Comparison of ENCODE assay signal across 9 mouse cellular contexts in genomic region chr3:52270511-52270910, GRCm38 (mm10). TPM values are rescaled to one million over a fixed set of nuclear protein-coding genes. Genes with fewer than 3 reads are reported as not detected.
DNase-seq lines count a peak whose midpoint lies in the region; ATAC-seq and TF ChIP-seq lines count a peak whose summit lies in the region.
"Had no signal": no experiment of that assay in that cellular context is flagged by ENCODE, and none has a peak within 500 bp of the region (broad histone marks: within the 10 kb centered on the region; RNA-seq: fewer than 3 reads in every experiment).

No protein-coding gene starts in this region.

- no peak for TF ChIP-seq EP300 in liver, postnatal 0 days (IDR thresholded peaks at IDR 0.05; ENCODE audit: low read depth)

- no peak for ATAC-seq in heart, embryonic 11.5 days (replicated peaks; ENCODE audit: insufficient number of reproducible peaks, low FRiP score, low TSS enrichment)
- ATAC-seq in forebrain, embryonic 16.5 days = no peak
- no peak for ATAC-seq in liver, postnatal 0 days

- DNase-seq in heart, adult 18-20 months = no peak
- DNase-seq in CD4-positive, CD25-positive, alpha-beta regulatory T cell, adult 2 months (ENCODE audit: low read depth, low spot score) = peak; percentile 70
- no peak for DNase-seq in liver, postnatal 0 days
- DNase-seq in thymus, postnatal 0 days (ENCODE audit: low spot score) = no peak
- no peak for DNase-seq in urinary bladder, postnatal 14 days (ENCODE audit: low spot score)
- no peak for DNase-seq in spleen, postnatal 10 days (ENCODE audit: low spot score in 2 of 2)

- no peaks in the 10 kb centered on the region for H3K36me3 ChIP-seq in heart, embryonic 11.5 days (ENCODE audit: control insufficient read depth, insufficient read depth, low read length)
- H3K36me3 ChIP-seq in forebrain, embryonic 16.5 days (ENCODE audit: control insufficient read depth, insufficient read depth) = no peaks in the 10 kb centered on the region
- H3K36me3 ChIP-seq in liver, postnatal 0 days (replicated peaks; ENCODE audit: insufficient read depth, low read length) = no peaks in the 10 kb centered on the region

- H3K27me3 ChIP-seq in heart, embryonic 11.5 days (ENCODE audit: control insufficient read depth, insufficient read depth, low read length) = 0 out of 2 replicates have a peak, but pooled peaks cover 1% of the 10 kb centered on the region
- peaks cover 30% of the 10 kb centered on the region for H3K27me3 ChIP-seq in forebrain, embryonic 16.5 days (replicated peaks; ENCODE audit: control insufficient read depth, insufficient read depth, low read length)
- H3K27me3 ChIP-seq in liver, postnatal 0 days (ENCODE audit: insufficient read depth, low read length) = peaks cover 18% of the 10 kb centered on the region
- H3K27me3 ChIP-seq: Patski had no signal

- H3K9ac ChIP-seq in heart, embryonic 11.5 days (ENCODE audit: low read depth, low read length) = peak overlapping the region; percentile 92
- H3K9ac ChIP-seq in forebrain, embryonic 16.5 days (replicated peaks; ENCODE audit: low read depth, low read length) = no peak overlapping the region
- peak overlapping the region; percentile 92 for H3K9ac ChIP-seq in liver, postnatal 0 days (replicated peaks)

- H3K4me3 ChIP-seq in heart, embryonic 11.5 days (ENCODE audit: low read depth, low read length) = peak overlapping the region; percentile 93
- peak overlapping the region; percentile 61 for H3K4me3 ChIP-seq in forebrain, embryonic 16.5 days (replicated peaks; ENCODE audit: low read length)
- H3K4me3 ChIP-seq in liver, postnatal 0 days (ENCODE audit: low read depth, low read length) = peak overlapping the region; percentile 92

- H3K4me2 ChIP-seq in heart, embryonic 11.5 days = peak overlapping the region; percentile 86
- peak overlapping the region; percentile 92 for H3K4me2 ChIP-seq in forebrain, embryonic 16.5 days (ENCODE audit: low read length)
- peak overlapping the region; percentile 98 for H3K4me2 ChIP-seq in liver, postnatal 0 days (ENCODE audit: low read depth, low read length)

- H3K4me1 ChIP-seq in heart, embryonic 11.5 days (ENCODE audit: control insufficient read depth, insufficient read depth, low read length) = peaks cover 14% of the 10 kb centered on the region
- peaks cover 31% of the 10 kb centered on the region for H3K4me1 ChIP-seq in forebrain, embryonic 16.5 days (replicated peaks; ENCODE audit: control insufficient read depth, insufficient read depth, low read length)
- peaks cover 23% of the 10 kb centered on the region for H3K4me1 ChIP-seq in liver, postnatal 0 days (ENCODE audit: insufficient read depth)

- no peak overlapping the region for H3K27ac ChIP-seq in heart, embryonic 11.5 days (ENCODE audit: low read depth, low read length)
- no peak overlapping the region for H3K27ac ChIP-seq in forebrain, embryonic 16.5 days (ENCODE audit: low read length)
- H3K27ac ChIP-seq in liver, postnatal 0 days (ENCODE audit: low read depth) = peak overlapping the region; percentile 89

- TF ChIP-seq CTCF in liver, postnatal 0 days (IDR thresholded peaks at IDR 0.05; ENCODE audit: low read depth) = no peak

- no peaks in the 10 kb centered on the region for H3K9me3 ChIP-seq in heart, embryonic 11.5 days (replicated peaks; ENCODE audit: control insufficient read depth, low read length)
- H3K9me3 ChIP-seq in forebrain, embryonic 16.5 days (ENCODE audit: control insufficient read depth, low read length) = no peaks in the 10 kb centered on the region
- no peaks in the 10 kb centered on the region for H3K9me3 ChIP-seq in liver, postnatal 0 days (ENCODE audit: low read length)

- WGBS in heart, embryonic 11.5 days (ENCODE audit: insufficient replicate concordance) = 22% methylated on average over 3 of the region's 3 CpGs
- WGBS in forebrain, embryonic 16.5 days = 34% methylated on average over 3 of the region's 3 CpGs
- 29% methylated on average over 3 of the region's 3 CpGs for whole genome bisulfite sequencing in liver, postnatal 0 days (ENCODE audit: insufficient replicate concordance)

RNA-seq across cellular contexts. Expression of gene Foxo1, which starts 2.4 kb away (rescaled TPM):
- polyA plus RNA-seq in heart, embryonic 11.5 days (2014; fragmentation: Nextera tagmentation; extraction: Ambion mirVana) = 7.1 and 7.8 TPM in 2 replicates
- total RNA-seq in heart, adult 18-20 months (2021) = 10 to 100 TPM; 11.1 to 14.0 TPM
- polyA plus RNA-seq in forebrain, embryonic 16.5 days (2015; fragmentation: Nextera tagmentation; extraction: Ambion mirVana) = 3.7 and 4.0 TPM in 2 replicates
- 3.5 and 3.7 TPM in 2 replicates for polyA plus RNA-seq in liver, postnatal 0 days (2015; fragmentation: Nextera tagmentation; extraction: Ambion mirVana)
- polyA plus RNA-seq in thymus, postnatal 0 days (2015; fragmentation: Nextera tagmentation; extraction: Ambion mirVana) = 7.8 and 10.1 TPM in 2 replicates
